Mouse (Mus musculus) splenic B cell, adult 2 months (primary cell): ENCODE measurements around the gene Knstrn.

Experiments
- DNase-seq: peaks from one replicate; pipeline ENCODE4 v3.0.0-alpha.2; 2011; ENCODE audit warnings: low read depth, low spot score
- H3K27me3 ChIP-seq: 2 replicates; pipeline ENCODE4 v1.6.1; 2012; ENCODE audit warnings: mild to moderate bottlenecking, low read length, moderate library complexity, mixed read lengths; ENCODE audit not compliant: control insufficient read depth, poor library complexity, insufficient read depth, severe bottlenecking
- H3K36me3 ChIP-seq: 2 replicates; pipeline ENCODE4 v1.6.1; 2012; ENCODE audit warnings: mild to moderate bottlenecking, low read length, moderate library complexity, mixed read lengths; ENCODE audit not compliant: control insufficient read depth, poor library complexity, insufficient read depth, severe bottlenecking

Gene Knstrn

GRCm38 (mm10) chr2:118813981-118814836, at the start of gene Knstrn:
TSS of gene Knstrn (plus strand) at chr2:118814003.
- Histone ChIP-seq H3K27me3 (no peaks in the 10 kb centered on the region), H3K36me3 (no peaks in the 10 kb centered on the region)
- peak; percentile 91 for DNase-seq

GRCm38 (mm10) chr2:118764094-118764831, 49.5 kb upstream of the Knstrn start:
- Histone ChIP-seq H3K36me3 (no peaks in the 10 kb centered on the region), H3K27me3 (no peaks in the 10 kb centered on the region)
- DNase-seq: peak; percentile 68

GRCm38 (mm10) chr2:118764875-118765274, 48.9 kb upstream of the Knstrn start:
- DNase-seq: no peak
- no peaks in the 10 kb centered on the region for H3K36me3 ChIP-seq
- H3K27me3 ChIP-seq: no peaks in the 10 kb centered on the region

- Histone ChIP-seq H3K36me3 (no peaks in the 10 kb centered on the region), H3K27me3 (no peaks in the 10 kb centered on the region)
- DNase-seq: no peak
These were observed 47.5 kb upstream of the Knstrn start for GRCm38 (mm10) chr2:118766041-118767033.

GRCm38 (mm10) chr2:118772158-118772874, 41.5 kb upstream of the Knstrn start, which contains the start of gene Phgr1:
TSS of gene Phgr1 (plus strand) at chr2:118772769.
- DNase-seq: no peak
- Histone ChIP-seq H3K27me3 (no peaks in the 10 kb centered on the region), H3K36me3 (no peaks in the 10 kb centered on the region)

- no peaks in the 10 kb centered on the region for H3K36me3 ChIP-seq
- DNase-seq: no peak
- H3K27me3 ChIP-seq: no peaks in the 10 kb centered on the region
These were observed 39.3 kb upstream of the Knstrn start for GRCm38 (mm10) chr2:118774536-118774935.

GRCm38 (mm10) chr2:118775396-118775795, 38.4 kb upstream of the Knstrn start:
- H3K27me3 ChIP-seq: no peaks in the 10 kb centered on the region
- DNase-seq: no peak
- H3K36me3 ChIP-seq: no peaks in the 10 kb centered on the region

GRCm38 (mm10) chr2:118775846-118776245, 38.0 kb upstream of the Knstrn start:
- DNase-seq: no peak

GRCm38 (mm10) chr2:118776295-118776694, 37.5 kb upstream of the Knstrn start:
- no peaks in the 10 kb centered on the region for H3K27me3 ChIP-seq
- H3K36me3 ChIP-seq: no peaks in the 10 kb centered on the region
- no peak for DNase-seq

More at GRCm38 (mm10) chr2:118775846-118776245, 38.0 kb upstream of the Knstrn start:
- Histone ChIP-seq H3K27me3 (no peaks in the 10 kb centered on the region), H3K36me3 (no peaks in the 10 kb centered on the region)

- no peaks in the 10 kb centered on the region for H3K27me3 ChIP-seq
- no peaks in the 10 kb centered on the region for H3K36me3 ChIP-seq
- DNase-seq: no peak
These were observed 35.4 kb upstream of the Knstrn start for GRCm38 (mm10) chr2:118778418-118778817.

- Histone ChIP-seq H3K27me3 (no peaks in the 10 kb centered on the region), H3K36me3 (no peaks in the 10 kb centered on the region)
- no peak for DNase-seq
These were observed 34.7 kb upstream of the Knstrn start for GRCm38 (mm10) chr2:118779065-118779464.

- H3K36me3 ChIP-seq: no peaks in the 10 kb centered on the region
- H3K27me3 ChIP-seq: no peaks in the 10 kb centered on the region
- DNase-seq: peak; percentile 84
These were observed 34.0 kb upstream of the Knstrn start, which contains the start of gene Disp2 for GRCm38 (mm10) chr2:118779504-118780480. TSS of gene Disp2 (plus strand) at chr2:118779719.

GRCm38 (mm10) chr2:118781115-118781514, 32.7 kb upstream of the Knstrn start:
- no peak for DNase-seq
- Histone ChIP-seq H3K36me3 (no peaks in the 10 kb centered on the region), H3K27me3 (no peaks in the 10 kb centered on the region)
